Mouse (Mus musculus) forebrain, embryonic 11.5 days (tissue): ENCODE measurements at regions not wholly inside any gene's neighbourhood (a gene's known extent, or its start where the extent isn't known, plus 50 kb on each side); places are given as distances from the start of the nearest gene placed in this dataset.
A peak's percentile ranks its signal among the peaks of the same experiment; 100 is the strongest.

Experiments used
- ATAC-seq: fragments of 200-750 bp; cut with Nextera tagmentation; replicated peaks from 2 replicates; pipeline ENCODE4 v1.8.0; 2017; ENCODE audit warnings: moderate TSS enrichment; ENCODE audit not compliant: low FRiP score
- DNase-seq: peaks from one replicate; pipeline ENCODE4 v3.0.0-alpha.2; 2017; ENCODE audit warnings: low spot score
- H3K27ac ChIP-seq: fragments of 300-500 bp; sonication (generic); 2 replicates; pipeline ENCODE4 v1.5.1; 2014; ENCODE audit warnings: low read depth, low read length
- H3K27me3 ChIP-seq: fragments of 300-500 bp; sonication (generic); 2 replicates; pipeline ENCODE4 v1.6.1; 2014; ENCODE audit warnings: mild to moderate bottlenecking, low read length, mixed read lengths; ENCODE audit not compliant: control insufficient read depth, insufficient read depth
- H3K36me3 ChIP-seq: fragments of 300-500 bp; sonication (generic); 2 replicates; pipeline ENCODE4 v1.6.1; 2014; ENCODE audit warnings: mild to moderate bottlenecking, low read length, moderate library complexity, mixed read lengths; ENCODE audit not compliant: control insufficient read depth, insufficient read depth
- H3K4me1 ChIP-seq: fragments of 300-500 bp; sonication (generic); replicated peaks from 2 replicates; pipeline ENCODE4 v1.6.1; 2014; ENCODE audit warnings: low read length, mixed read lengths; ENCODE audit not compliant: control insufficient read depth, insufficient read depth
- H3K4me2 ChIP-seq: fragments of 300-500 bp; sonication (generic); 2 replicates; pipeline ENCODE4 v1.6.1; 2014; ENCODE audit warnings: low read depth, mild to moderate bottlenecking, low read length, moderate library complexity, mixed read lengths; ENCODE audit not compliant: severe bottlenecking
- H3K4me3 ChIP-seq: fragments of 300-500 bp; sonication (generic); 2 replicates; pipeline ENCODE4 v1.5.1; 2014; ENCODE audit warnings: low read depth, low read length
- H3K9ac ChIP-seq: fragments of 300-500 bp; sonication (generic); 2 replicates; pipeline ENCODE4 v1.6.1; 2014; ENCODE audit warnings: low read length
- H3K9me3 ChIP-seq: fragments of 300-500 bp; sonication (generic); 2 replicates; pipeline ENCODE4 v1.6.1; 2016; ENCODE audit warnings: low read length, mixed read lengths; ENCODE audit not compliant: control insufficient read depth
- WGBS: fragments of 180-500 bp; shearing (Covaris S2); extraction: QIAGEN DNeasy Blood & Tissue Kit; methylation state at CpG from one replicate; pipeline ENCODE4 v1.1.7; 2014; 5-methylcytosine and 5-hydroxymethylcytosine counted together

DNA sequence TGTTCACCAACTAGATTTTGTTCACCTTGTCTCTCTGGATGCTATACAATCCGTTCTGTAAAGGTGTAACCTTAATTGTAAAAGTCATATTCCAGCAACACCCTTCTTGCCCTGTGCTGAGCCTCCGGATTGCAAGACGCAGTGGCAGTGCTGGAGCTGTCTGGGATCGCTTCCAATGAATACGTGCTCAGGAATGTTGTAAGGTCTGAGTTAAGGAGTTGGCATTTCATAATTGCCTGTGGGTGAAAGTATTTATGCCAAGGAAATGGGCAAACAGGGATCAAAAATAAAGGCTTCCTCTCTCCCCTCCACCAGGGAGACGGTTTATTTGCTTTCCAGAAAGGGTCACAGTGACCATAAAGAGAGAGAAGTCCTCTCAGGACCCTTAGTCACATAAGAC lies 93.3 kb downstream of the Apob start:
- Histone ChIP-seq H3K9ac (no peak overlapping the region), H3K4me1 (no peaks in the 10 kb centered on the region), H3K4me2 (no peak overlapping the region), H3K27ac (no peak overlapping the region), H3K4me3 (no peak overlapping the region), H3K27me3 (no peaks in the 10 kb centered on the region), H3K9me3 (no peaks in the 10 kb centered on the region), H3K36me3 (no peaks in the 10 kb centered on the region)
- WGBS = 85% methylated on average over 6 of the region's 6 CpGs
- DNase-seq (no peak), ATAC-seq (no peak)

DNA sequence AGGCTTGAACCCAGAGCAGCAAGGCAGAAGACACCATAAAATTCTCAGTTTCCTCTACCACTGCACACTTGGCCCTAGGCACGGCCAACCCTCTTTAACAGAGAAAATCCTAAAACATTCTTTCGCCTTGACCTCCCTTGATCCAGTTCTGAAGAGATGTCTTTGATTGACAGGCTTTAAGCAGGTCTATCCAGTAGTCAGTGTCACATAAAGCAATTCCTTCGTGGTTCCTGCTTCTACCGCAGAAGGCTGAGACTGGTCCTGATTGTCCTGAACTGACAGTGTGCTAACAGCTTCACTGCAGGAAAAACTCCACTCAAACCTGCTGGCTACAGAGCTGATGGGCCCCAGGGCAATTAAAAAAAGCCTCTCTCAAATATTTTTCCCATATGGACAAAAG lies 93.8 kb downstream of the Apob start:
- Histone ChIP-seq H3K36me3 (no peaks in the 10 kb centered on the region), H3K4me2 (no peak overlapping the region), H3K9ac (no peak overlapping the region), H3K4me1 (no peaks in the 10 kb centered on the region), H3K27me3 (no peaks in the 10 kb centered on the region), H3K4me3 (no peak overlapping the region), H3K27ac (no peak overlapping the region), H3K9me3 (no peaks in the 10 kb centered on the region)
- DNase-seq (no peak), ATAC-seq (no peak)
- 81% methylated on average over 4 of the region's 4 CpGs for WGBS

DNA sequence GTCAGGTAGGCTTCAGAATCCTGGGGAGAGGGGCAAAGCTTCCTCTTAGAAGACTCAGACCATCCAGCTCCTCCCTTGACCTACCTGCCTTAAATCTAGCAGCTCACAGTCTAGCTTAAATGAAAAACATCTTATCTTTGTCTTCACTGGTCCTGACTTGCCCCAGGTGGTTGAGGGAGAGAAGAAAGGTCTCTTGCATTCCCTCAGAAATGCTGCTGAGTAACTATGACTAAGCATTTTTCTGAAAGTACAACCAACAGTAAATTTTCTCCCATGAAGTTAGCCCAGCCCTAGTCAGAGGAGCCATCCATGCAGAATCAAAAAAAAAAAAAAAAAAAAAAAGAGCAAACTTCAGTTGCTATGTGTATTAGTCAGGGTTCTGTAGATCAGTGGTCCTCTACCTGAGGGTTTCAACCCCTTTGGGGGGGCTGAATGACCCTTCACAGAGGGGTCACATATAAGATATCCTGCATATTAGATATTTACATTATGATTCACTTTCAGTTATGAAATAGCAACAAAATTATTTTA lies 98.6 kb downstream of the Apob start:
- H3K4me2 ChIP-seq = no peak overlapping the region
- no peak overlapping the region for H3K27ac ChIP-seq
- H3K9me3 ChIP-seq = no peaks in the 10 kb centered on the region
- no peak overlapping the region for H3K4me3 ChIP-seq
- H3K9ac ChIP-seq = no peak overlapping the region
- H3K27me3 ChIP-seq = no peaks in the 10 kb centered on the region
- ATAC-seq (no peak), DNase-seq (no peak)
- no peaks in the 10 kb centered on the region for H3K4me1 ChIP-seq
- no peaks in the 10 kb centered on the region for H3K36me3 ChIP-seq

DNA sequence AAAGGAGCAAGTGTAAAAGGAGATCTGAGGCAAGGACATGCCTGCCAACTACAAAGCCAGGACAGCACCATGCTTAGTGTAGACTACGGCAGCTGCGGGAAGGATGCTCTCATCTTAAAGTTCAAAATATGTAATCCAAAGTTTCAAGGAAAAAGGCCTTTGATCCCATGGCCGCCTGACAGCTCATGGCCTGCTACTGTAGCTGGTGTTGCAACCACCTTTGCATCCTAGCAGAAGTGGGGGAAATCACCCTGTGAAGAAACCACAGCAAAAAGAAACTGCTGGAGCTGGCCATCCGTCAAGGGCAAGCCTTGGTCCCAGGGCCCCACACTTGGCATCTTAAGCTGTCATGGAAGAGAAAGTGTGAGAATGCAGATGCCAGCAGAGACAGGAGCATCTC lies 99.9 kb downstream of the Apob start:
- Histone ChIP-seq H3K27ac (no peak overlapping the region), H3K9me3 (no peaks in the 10 kb centered on the region), H3K27me3 (no peaks in the 10 kb centered on the region), H3K4me2 (no peak overlapping the region), H3K9ac (no peak overlapping the region), H3K36me3 (no peaks in the 10 kb centered on the region), H3K4me1 (no peaks in the 10 kb centered on the region), H3K4me3 (no peak overlapping the region)
- WGBS = 90% methylated on average over 4 of the region's 4 CpGs
- ATAC-seq (no peak), DNase-seq (no peak)

DNA sequence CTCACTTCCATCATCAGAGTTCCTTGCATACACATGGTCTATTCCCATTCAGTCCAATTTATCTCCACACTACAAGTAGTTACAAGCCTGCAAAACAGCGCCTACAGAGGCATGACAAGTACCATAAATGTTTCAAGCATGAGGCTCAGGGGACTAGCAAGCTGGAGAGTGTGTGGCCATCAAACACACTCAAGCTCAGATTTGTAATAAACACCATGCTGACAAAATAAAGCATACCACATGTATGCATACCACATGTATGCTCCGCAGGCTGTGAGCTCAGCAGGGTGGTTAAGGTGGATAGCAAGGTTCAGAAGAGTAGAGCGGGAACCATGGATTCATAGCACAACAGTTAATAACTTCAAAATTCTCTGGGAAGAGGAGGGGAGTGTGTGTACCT lies 100.6 kb downstream of the Apob start:
- Histone ChIP-seq H3K4me2 (no peak overlapping the region), H3K36me3 (no peaks in the 10 kb centered on the region), H3K9ac (no peak overlapping the region), H3K4me1 (no peaks in the 10 kb centered on the region), H3K27ac (no peak overlapping the region), H3K27me3 (no peaks in the 10 kb centered on the region), H3K4me3 (no peak overlapping the region), H3K9me3 (no peaks in the 10 kb centered on the region)
- 90% methylated on average over 3 of the region's 3 CpGs for WGBS
- no peak for DNase-seq
- no peak for ATAC-seq

DNA sequence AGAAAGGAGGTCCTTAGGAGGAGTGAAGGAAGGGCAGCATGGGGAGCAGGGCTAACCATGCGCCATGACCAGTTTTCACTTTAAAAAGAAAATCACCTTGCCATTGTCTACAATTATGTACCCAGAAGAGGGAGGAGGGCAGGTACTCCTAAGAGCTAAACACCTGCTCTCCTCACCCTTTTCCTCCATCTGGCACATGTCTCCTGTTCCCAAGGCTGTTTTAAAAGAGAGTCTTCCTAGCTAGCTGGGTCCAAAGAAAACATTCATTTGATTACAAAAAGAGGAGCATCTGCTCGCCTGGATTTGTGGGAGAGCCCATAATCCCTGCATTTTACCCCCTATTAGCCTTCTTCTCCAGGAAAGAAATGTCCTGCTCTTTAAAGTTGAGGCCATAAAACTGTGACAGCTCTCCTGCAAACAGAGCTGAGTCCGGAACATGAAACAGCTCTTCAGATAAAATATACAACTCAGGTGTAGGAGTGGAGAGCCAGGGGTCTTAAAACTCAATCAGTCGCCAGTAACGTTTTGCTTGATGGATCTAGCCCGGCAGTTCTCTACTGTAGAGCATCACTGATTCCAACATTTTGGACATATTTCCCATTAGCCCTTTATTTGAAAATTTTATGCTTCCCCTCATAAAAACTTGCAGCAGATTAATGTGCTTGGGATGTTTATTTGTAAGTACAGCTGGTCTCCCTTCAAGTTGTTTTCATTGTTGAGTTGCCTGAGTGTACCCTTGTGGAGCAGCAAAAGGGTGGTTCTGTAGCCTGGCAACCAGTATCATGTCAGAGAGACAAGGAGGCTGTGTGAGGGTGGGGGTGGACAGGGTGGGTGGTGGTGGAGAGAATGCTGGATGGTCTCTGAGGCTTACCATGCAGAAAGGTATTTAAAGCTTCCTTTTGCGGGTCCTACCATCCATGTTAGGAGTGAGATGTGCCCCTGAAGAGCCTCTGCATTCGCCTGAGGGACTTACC lies 105.5 kb downstream of the Apob start:
- Histone ChIP-seq H3K4me3 (no peak overlapping the region), H3K9ac (no peak overlapping the region), H3K4me2 (no peak overlapping the region), H3K9me3 (no peaks in the 10 kb centered on the region), H3K27me3 (no peaks in the 10 kb centered on the region), H3K36me3 (no peaks in the 10 kb centered on the region), H3K27ac (no peak overlapping the region), H3K4me1 (no peaks in the 10 kb centered on the region)
- 77% methylated on average over 8 of the region's 8 CpGs for WGBS
- DNase-seq (no peak), ATAC-seq (no peak)

DNA sequence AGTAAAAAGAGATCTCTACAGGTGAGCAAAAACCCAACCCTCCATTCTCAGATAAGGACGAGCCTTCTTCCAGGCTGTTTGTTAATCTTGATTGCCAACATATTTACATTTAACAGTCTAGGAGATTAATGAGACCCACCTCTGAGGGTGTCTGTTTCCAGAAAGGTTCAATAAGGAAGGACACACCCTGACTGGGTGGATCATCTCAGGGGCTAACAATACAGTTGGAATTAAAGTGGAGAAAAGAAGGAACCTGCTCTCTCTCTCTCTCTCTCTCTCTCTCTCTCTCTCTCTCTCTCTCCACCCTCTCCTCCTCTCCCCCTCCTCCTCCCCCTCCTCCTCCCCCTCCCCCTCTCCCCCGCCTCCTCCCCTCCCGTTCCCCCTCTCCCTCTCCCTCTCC lies 110.5 kb downstream of the Apob start:
- WGBS = 68% methylated on average over 1 of the region's 3 CpGs
- Histone ChIP-seq H3K9ac (no peak overlapping the region), H3K27me3 (no peaks in the 10 kb centered on the region), H3K9me3 (no peaks in the 10 kb centered on the region), H3K4me3 (no peak overlapping the region), H3K27ac (no peak overlapping the region), H3K4me1 (no peaks in the 10 kb centered on the region; the same call in 1 of the 2 replicates), H3K4me2 (no peak overlapping the region), H3K36me3 (no peaks in the 10 kb centered on the region)
- ATAC-seq (no peak), DNase-seq (no peak)

DNA sequence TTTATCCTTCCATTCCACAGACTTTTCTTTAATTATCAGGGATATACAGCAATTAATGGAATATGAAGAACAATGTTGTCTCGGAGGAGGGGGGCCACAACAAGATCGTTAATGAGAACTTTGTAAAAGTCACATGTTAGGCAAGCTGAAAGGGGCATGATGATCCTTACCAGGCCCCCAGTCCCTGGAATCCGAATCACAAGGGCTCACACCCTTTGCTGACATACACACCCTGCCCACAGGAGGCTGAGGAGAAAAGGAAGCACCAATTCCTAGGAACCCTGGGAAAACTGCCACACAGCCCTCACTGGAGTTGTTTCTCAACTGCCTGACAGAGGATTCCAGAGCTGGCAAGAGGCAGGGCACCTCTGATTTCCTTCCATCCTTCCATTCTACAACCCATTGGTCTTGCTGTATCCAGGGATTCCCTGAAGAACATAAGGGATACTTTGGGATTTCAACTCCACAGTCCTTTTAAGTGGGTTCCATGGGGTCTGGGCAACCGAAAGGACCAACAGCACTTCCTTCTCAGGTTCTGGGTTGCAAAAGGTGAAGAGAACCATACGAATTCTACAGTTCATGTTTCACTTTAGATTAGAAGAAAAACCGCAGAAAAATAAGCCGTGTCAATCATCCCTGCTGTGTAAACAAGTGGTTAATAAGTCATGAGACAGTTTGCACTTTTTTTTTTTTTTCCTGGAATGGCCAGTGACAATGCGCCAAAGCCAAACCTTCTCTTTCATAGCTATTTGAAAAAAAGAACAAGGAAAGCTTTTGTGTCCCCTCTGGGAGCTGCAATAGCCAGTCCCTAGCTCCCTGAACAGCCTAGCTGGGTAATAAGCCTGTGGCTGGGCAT lies 112.2 kb downstream of the Apob start:
- 66% methylated on average over 8 of the region's 8 CpGs for WGBS
- H3K36me3 ChIP-seq = no peaks in the 10 kb centered on the region
- H3K27ac ChIP-seq = no peak overlapping the region
- H3K27me3 ChIP-seq = no peaks in the 10 kb centered on the region
- ATAC-seq (peak; percentile 63), DNase-seq (no peak)
- H3K4me1 ChIP-seq = no peaks in the 10 kb centered on the region; the same call in 1 of the 2 replicates
- no peak overlapping the region for H3K4me3 ChIP-seq
- no peak overlapping the region for H3K9ac ChIP-seq
- no peaks in the 10 kb centered on the region for H3K9me3 ChIP-seq
- no peak overlapping the region for H3K4me2 ChIP-seq
